Mouse (Mus musculus): ENCODE results near the gene Rhoh.

Gene Rhoh

DNA sequence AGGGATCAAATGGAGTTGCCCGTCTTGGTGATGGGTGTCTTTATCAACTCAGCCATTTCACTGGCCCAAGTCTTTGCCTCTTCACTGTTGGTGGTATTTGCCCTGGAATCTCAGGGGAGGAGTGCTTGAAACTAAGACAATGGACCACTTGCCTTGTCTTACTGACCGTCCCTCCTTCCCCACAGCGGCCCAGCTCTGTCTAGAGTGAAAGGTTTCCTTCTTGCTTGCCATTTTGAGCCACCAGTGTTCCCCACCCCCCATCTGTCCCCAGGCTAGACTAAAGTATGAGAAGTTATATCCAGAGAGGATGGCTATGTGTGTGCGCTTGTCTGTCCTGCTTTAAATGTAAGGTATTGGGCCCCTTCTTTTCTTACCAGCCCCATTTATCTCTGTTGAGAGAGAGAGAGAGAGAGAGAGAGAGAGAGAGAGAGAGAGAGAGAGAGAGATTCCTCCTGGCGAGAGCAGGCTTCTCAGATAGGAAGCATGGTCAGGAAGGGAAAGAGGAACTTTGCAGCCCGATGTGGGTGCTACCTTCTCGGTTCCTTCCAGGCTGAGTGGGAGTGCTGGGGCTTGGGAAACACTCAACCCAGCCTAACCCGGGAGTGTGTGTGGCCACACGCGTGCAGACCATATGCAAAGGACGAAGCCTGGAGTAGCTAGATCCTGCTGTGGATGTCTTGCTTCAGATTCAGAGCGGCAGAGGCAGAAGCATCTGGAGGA lies 572 bp upstream of the Rhoh start:
- no peak for DNase-seq

DNA sequence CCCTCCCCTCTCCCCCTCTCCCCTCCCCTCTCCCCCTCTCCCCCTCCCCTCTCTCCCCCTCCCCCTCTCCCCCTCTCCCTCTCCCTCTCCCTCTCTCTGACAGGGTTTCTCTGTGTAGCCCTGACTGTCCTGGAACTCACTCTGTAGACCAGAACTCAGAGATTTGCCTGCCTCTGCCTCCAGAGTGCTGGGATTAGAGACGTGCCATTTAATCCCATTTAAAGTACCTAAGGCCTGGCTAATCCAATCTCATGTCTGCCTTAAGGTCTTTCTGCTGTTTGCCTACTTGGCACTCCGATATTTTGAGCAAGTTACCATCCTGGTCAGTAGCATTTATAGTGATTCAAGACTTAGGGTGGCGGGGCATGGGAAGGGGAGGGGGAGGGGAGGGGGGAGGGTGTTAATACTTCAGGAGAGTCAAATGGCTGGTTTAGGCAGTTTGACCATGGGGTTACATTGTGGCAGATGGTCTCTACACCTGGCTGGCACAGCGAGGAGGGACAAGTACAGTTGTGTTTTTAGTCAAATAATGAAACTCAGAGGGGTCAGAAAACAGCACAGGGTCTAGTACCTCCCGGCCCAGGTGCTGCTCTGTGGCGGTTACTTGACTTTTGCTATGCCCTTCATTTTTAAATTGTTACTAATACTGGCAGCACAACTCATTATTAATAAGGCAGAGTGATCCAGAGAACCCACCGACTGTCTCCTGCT lies 1.4 kb downstream of the Rhoh start:
- no peak for DNase-seq

DNA sequence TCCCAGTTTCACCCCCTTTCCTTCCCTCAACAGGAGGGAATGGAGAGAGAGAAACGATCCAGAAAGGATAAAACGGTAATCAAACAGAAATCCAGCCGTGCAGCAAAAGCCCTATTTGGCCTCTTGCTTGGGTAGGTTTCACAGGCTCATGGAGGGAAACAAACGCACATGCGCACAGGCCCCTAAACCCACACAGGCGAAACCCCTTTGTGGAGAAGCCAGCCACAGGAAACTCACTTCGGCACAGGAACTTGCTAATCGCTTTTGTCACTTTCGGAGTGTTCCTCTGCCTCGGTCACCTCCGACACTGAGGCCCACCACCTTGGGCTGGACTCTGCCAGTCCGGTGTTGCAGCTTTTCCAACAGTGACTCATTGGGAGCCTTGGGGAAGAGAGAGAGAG lies 2.3 kb downstream of the Rhoh start:
- peak; percentile 44 for DNase-seq

DNA sequence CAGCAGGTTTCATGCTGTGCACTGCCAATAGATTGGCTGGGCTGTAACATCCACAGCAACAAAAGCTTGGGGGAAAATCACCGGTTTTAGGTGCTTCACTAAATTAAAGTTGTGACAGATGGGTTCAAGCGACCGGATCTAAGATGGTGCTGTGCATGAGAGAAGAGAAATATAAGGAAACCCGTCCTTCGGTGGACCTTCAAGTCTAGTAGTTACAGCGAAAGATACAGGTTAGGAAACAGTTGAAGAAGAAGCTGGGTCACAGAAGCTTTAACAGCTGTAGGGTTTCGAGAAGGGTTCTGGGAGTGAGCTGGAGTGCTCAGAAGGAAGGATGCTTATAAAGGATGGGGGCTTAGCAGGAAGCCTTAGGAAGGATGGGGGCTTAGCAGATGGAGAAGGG lies 3.5 kb downstream of the Rhoh start:
- no peak for DNase-seq

DNA sequence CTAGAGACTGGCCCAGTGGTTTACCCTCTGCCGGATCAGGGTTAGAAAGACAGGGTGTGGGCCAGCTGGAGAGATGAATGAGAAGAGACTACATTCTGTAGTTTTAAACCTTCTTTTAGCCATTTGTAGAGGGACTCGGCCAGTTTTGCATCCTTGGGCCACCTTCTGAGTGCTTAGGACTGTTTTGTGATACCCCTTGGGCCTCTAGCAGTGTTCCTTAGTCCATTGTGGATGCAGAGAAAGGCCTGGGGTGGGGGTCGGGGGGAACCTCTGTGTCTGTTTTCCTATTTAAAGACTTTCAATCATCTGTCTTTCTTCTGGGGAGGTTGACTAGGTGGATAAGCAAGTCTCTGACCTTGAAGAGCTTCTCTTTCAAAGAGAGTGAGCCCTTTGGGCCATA lies 3.9 kb downstream of the Rhoh start:
- DNase-seq = no peak

DNA sequence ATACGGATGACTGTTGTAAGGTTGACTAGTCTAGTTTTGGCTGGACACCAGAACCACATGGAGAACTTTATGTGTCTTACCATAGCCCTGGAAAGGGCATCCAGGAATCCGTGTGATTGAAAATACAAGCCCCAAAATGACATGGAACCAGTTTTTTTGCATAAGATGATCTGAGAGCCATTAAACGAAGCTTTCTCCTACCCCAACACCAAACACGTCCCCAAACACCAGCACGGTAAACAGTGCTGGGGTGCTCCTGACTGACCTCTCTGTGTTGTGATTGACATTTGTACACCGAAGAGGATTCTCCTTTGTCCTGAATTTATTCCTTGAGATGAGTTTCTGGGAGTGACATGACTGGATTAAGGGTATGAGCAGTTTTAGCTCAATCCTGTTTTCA lies 5.6 kb downstream of the Rhoh start:
- no peak for DNase-seq

DNA sequence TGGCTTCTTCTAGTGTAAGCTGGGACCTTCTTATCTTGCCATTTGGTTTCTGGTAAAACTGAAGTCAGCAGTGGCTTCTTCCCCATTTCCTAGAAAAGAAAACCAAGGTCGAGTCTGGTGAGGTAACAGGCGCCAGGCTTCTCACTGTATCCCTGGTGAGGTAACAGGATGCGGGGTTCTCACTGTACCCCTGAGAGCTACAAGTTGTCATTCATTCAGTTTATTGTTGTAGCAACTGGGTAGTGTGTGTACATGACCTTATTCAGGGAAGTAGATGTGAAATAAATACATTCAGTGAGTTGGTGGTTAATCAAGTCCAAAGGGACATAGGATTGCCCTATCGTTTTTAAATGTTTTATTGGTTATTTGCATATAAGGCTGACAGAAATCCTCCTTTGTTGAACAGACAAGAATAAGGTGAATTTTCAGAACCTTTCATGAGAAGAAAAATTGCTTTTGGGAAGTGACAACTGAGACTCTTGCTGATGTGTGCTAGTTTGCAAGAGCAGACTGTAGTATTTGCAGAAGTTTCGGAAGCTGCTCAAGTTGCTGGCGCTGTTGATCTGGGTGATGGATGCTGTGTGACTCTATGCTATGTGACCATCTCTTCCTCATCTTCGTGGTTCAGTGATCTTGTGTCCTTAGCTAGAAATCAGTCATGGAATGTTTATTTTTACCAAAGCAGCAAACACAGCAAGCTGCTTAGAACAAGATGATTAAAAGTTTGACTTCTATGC lies 6.5 kb downstream of the Rhoh start:
- DNase-seq = no peak

DNA sequence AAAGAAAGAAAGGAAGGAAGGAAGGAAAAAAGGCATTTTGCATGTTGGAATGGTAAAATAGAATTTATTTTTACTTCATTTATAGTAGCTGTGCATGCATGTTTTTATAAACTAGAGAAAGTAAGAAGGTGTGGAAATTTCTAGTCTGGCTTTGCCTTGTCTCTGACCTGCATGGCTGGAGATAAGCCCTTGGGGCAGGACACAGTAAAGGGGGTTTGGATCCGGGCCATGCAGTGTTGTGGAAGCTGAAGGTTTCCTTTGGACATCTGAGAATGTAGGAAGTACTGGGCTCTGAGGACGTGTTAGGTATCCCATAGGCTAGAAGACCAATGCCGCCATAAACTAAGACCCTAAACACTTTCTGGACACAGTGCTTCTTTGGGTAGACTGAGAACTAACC lies 7.4 kb downstream of the Rhoh start:
- DNase-seq = no peak

DNA sequence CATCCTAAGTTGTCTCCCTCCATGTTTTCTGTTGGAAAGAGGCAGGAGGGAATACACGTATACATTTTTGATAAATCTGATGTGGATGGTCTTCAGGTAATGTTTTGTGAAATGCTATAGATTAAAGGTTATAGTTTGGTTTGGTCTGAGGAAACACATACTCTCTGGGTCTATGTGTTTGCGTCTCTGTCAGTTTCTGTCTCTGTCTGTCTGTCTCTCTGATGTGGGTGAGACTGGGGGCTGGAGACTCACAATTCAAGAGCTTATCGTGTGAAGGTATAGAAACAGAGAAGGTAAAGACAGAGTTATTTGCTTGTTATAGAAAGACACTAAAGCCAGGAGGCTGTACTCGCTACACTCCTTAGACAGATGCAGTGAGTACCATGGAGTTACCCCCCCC lies 8.6 kb downstream of the Rhoh start:
- DNase-seq = no peak

DNA sequence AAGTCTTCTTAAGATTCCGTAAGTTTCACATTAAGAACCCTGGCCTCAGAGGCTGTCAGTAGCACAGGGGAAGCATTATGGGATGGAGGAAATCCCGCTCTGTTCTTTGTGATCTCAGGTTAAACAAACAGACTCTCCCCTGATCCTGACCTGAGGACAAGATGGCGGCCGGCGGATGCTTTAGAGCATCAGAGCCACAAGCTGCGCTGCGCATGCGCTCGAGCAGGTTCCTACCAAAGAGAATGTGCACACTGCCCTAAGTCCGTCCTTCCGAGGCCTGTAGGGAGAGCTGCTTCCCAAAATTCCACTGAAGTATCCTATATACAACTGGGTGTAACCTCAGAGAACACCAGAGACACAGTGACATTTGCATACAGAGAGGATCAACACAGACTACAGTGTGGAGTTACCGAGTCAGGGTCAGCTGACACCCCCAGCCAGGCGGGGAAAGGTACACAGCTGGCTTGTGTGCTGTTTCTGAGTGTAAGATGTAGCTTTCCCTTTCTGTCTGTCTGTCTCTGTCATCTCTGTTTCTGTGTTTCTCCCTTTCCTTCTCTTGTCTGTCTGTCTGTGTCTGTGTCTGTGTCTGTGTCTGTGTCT lies 10.4 kb downstream of the Rhoh start:
- no peak for DNase-seq

DNA sequence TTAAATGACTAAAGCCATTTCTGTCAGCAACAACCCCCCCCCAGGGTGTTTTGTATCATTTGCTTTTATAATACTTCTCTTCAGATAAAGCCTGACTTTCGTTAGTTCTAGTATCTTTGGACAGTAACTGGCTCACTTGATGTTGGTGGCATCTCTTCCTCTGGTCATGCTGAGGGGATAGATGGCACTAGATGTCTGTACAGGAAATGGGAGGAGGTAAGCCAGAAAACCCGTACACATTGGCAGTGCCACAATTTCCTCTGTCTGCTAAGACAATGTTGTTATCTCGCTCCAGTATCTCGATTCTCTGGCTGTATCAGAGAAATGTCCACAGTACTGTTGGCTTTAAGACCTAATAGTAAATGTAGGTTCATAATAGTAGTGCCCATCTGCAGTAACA lies 12.2 kb downstream of the Rhoh start:
- DNase-seq = no peak

DNA sequence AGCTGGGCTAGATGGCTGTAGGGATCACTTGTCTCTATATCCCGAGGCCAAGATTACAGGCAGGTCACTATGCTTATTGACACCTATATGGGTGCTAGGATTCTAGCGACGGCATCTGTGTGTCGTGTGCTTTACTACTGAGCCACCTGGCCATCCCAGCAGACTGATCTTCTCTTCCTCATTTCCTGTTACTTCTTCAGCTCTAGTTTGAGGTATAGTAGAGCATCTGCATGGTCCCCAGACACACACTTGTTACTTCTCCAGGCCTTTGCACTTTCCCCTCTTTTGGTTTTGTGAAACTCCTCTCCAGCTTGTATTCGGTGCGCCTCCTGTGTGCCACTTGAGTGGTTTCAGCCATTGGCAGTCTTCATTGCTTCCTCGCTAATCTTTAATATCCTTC lies 14.3 kb downstream of the Rhoh start:
- DNase-seq = no peak

DNA sequence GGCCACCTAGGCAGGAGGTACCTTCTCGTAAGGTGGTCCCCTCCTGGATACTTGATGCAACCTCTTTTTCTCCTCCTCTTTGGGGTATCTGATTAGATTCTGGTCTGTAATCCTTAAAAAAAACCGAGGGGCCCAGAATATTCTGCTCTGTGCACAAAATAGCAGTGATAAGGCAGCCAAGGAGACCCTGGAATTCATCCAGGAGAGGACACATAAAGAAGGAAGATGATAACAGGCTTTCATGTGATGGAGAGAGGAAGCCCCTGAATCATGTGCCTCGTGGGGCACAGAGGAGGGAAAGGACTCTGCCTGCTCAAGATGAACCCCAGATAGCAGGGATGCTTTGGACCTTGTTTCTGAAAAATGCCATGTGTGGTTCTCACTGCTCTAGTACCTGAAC lies 17.4 kb downstream of the Rhoh start:
- DNase-seq = no peak

DNA sequence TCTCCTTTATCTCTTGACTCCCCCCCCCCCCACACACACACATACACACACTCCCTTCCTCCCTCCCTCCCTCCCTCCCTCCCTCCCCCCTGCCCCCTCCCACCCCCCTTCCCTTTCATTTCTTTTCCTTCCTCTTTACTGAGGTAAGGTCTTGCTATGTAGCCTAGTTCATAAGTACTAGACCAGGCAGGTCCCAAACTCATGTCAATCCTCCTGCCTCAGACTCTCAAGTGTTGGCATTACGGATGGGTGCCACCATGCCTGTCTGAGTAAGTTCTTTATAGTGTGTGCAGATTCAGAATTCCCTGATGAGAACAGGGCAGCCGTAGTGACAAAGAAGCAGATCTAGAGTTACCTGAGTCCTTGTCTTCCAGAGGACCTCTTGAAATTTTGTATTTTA lies 20.2 kb downstream of the Rhoh start:
- no peak for DNase-seq

DNA sequence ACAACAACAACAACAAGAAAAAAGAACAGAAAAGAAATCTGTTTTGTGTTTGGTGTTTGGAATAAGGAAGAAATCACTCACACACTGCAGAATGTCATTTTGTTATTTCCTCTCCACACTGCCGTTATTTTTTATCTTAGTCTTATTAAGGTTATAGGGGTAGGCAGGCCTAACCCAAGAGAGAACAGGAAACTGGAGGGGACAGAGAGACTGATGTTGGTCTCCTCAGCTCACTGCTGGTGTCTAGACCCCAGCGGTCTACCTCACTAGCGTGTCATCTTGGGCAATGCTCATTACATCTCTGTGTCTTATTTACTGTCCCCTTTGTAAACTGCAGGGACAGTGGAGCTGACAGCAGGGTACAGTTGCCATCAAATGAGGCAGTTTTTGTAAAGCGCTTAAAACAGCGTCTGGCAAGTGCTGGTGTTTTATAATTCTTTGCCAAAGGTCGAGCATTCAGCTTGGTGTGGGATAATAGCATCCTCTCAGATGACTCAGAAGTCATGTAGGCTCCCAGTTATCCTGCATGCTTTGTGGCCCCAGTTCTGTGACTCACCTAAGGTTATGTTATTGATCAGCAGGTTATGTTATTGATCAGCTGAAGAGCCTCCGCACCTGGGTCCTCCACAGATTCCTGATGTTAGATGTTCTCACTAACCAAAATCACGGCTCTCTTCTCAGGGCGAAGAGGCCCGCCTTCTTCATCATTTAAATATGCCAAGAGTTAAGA lies 21.6 kb downstream of the Rhoh start:
- DNase-seq = no peak

DNA sequence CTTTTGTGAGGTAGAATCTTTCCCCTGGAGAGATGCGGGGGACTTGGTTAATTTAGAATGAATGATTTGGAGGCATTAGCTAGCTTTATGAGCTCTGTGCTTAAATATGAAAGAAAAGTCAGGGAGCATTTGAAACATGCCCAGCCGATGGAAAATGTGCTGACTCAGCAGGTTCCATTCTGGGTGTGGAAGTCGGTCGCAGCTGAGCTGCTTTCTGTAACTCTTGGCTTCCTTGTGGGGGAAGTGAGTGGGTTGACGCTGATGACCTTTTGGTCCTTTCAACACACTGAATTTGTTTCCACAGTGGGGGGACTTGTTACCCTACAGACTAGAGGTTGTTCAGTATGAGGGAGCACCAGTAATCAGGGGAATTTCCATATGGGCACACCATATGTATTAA lies 22.3 kb downstream of the Rhoh start:
- no peak for DNase-seq

DNA sequence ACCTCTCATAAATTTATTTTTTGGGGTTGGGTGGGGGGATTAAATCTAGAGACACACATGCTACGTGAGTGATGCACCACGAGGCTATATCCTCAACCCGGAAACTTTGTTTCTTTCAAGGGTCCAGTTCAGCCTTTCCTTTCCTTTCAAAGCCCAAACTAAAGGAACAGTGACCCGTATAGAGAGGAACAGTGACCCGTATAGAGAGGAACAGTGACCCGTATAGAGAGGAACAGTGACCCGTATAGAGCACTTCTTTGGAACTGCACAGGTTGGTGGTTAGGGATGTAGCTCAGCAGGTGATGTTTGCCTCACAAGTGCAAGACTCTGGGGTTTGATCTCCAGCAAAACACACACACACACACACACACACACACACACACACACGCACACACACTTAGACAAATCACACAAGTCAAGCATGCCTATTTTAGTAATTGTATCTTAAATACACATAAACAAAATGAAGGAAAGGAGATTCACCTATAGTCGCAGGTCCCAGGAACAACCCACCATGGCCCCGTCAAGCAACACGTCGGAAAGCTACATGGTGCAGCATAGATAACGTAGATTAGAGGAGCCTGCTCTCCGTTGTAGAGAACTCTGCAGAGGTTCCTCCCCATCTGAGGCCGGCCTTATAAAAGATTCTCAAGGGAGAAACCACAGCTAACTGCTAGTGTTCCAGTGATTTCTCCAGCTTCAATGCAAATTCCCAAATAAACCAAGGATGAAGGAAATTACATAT lies 24.9 kb downstream of the Rhoh start:
- no peak for DNase-seq

DNA sequence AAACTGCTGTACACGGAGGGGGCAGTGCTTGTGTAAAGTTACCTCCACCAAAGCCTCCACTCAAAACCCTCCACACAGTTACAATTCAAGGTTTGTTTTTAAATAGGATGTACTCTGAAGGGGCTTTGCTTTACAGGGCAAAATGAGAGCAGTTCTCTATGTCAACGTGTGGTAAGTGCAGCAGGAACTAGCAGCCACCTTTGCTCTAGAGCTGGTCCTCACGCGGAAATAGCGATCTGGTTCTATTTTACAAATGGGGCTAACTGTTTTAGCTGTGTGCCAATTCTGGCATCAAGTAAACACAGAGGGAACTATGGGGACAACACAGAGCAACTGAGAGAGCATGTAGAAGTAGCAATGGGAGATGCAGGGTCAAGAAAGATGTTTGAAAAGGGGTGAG lies 27.1 kb downstream of the Rhoh start:
- DNase-seq = no peak

DNA sequence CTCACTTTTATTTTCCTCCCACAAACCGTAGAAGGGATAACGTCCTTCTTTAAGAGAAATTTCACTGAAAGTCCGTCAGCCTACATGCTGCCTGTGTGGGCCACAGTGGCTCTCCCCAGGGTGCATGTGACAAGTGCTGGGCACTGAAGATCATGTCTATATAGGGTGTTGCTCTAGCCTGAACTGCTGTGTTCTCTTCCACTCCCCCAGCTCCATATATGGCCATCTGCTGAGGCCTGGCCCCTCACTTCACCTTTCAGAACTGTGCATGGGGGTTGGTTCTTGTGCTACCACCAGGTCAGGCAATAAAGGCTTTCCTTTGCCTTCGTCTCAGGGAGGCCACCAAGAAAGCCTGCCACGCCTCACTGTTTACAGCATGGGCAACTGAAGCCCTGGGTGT lies 28.0 kb downstream of the Rhoh start:
- DNase-seq = no peak

DNA sequence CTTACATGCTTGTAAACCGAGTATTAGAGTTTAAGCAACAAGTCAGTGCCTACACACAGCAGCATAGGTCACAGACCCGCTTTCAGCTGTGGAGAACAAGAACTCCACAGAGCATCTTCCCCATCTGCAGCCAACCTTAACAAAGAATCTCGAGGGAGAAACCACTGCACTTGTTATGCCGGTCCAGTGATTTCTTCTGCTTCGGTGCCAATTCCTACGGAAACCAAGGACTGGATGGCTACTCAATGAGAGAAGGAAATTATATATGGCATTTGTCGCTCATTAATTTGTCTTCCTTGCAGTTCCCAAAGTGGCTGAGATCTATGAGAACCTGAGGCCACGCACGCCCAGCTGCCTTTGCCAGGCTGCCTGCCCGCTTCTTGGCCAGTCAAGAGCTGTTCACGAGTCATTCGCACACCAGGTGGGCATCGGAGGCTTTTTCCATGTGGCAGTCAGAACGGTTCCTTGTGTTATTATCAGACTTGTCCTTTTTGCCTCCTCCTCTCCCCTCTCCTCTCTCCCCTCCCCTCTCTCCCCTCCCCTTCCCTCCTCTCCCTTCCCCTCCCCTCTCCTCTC lies 30.3 kb downstream of the Rhoh start:
- no peak for DNase-seq

DNA sequence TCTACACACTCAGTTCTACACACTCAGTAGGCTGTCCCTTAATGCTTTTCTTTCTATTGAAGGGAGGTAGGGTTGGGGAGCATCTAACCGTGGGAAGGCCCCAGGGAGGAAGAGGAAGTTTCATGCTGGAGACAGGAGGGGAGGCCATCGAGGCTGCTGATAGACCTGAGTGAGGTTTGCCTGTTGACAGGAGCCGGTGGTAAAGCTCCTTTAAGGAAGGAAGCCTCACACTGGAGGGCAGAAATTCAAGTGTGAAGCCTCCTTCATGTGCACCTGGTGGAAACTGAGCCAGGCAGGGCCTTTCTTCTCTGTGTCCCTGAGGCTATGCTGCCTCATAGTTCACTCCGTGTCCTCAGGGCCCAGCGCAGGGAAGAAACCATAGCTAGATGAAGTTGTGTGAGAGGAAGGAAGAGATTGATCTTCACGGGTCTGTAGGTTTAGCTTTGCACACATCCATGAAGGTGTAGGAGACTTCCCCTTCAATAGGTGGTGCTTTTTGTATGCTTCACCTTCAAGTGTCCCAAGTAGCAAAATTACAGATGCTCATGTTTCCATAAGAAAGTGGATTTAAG lies 34.2 kb downstream of the Rhoh start:
- DNase-seq = no peak

DNA sequence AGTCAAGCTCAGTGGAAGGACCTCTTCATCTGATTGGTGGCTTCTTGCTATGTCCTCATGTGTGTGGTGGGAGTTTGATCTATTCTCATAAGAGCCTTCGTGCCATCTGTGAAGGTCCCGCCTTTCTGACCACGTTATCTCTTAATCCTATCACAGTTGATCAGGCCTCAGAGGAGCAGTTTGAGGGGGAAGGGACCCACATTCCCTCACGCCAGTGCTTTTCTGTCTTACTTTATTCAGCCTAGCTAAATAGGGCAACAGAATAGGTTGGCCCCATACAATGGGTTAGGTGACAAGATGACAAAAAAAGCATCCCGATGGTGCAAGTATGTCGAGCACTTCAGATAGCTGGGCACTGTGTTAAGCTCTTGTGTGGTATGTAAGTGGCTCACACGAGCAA lies 34.8 kb downstream of the Rhoh start:
- DNase-seq = no peak

All from lung, postnatal 10 days (tissue).